ENCODE assay signal across 10 mouse cellular contexts in the genomic region with DNA sequence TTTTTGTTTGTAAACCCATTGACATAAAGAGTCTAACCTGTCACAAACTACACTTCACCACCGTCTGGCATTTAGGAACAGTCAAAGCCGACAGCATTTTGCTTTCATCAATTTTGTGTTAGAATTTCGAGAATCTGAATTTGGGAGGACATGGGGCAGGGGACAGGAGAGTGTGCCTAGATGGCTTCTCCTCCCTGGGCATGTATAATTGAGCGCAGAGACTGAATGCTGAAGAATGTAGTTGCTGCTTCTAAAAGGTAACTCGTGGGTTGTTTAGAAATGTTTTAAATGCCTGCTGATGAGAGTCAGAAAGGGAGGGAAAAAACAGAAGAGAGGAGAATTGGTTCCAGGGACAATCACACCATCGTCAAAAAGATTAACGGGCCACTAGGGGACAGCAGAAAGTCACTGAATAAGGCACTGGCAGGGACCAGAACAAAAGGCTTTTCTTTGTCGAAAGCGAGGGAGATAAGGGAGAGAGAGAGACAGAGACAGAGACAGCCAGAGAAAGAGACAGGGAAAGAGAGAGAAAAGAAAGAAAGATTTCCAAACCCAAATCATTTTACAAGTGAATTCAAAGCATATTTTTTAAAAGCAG.
DNase-seq lines count a peak whose midpoint lies in the region; ATAC-seq and TF ChIP-seq lines count a peak whose summit lies in the region.
"Had no signal": no experiment of that assay in that cellular context is flagged by ENCODE, and none has a peak within 500 bp of the region (broad histone marks: within the 10 kb centered on the region; RNA-seq: fewer than 3 reads in every experiment).

No protein-coding gene starts in this region.

- peaks cover 12% of the 10 kb centered on the region for H3K4me1 ChIP-seq in forebrain, embryonic 12.5 days
- peaks cover 16% of the 10 kb centered on the region for H3K4me1 ChIP-seq in intestine, embryonic 16.5 days (ENCODE audit: control insufficient read depth, insufficient read depth, low read length)
- H3K4me1 ChIP-seq in neural tube, embryonic 14.5 days (ENCODE audit: control insufficient read depth, insufficient read depth, low read length), result 0 out of 2 replicates have a peak, but pooled peaks cover 3% of the 10 kb centered on the region

- intact Hi-C loops in gastrocnemius, adult 2 months (cut with DNase I), result loop anchor here (10.0 kb wide), 2 partner anchors 340 to 590 kb away; no protein-coding TSS in a partner anchor
- intact Hi-C loops in gastrocnemius, postnatal 36 days (cut with DNase I), result no loop called here
- intact Hi-C loops in left cerebral cortex, postnatal 14 days (cut with DNase I), result loop anchor here (5.0 to 10.0 kb wide), 2 partner anchors 342 to 660 kb away; no protein-coding TSS in a partner anchor

- peak; percentile 66 for TF ChIP-seq CTCF in gastrocnemius, adult 2 months (IDR thresholded peaks at IDR 0.05)

- DNase-seq in gastrocnemius, adult 2 months, result no peak
- DNase-seq in gastrocnemius, postnatal 36 days, result no peak
- DNase-seq in adrenal gland, adult (ENCODE audit: inconsistent age in 2 of 2, low spot score in 1 of 2), result peak; percentile 53 to 85
- DNase-seq in left cerebral cortex, postnatal 14 days (ENCODE audit: low spot score in 2 of 2), result peak; percentile 39 to 55

- peak; percentile 71; the same call in 1 of the 2 replicates for ATAC-seq in forebrain, embryonic 12.5 days (ENCODE audit: low FRiP score)
- ATAC-seq in intestine, embryonic 16.5 days, result peak; percentile 62
- peak; percentile 65; the same call in 1 of the 2 replicates for ATAC-seq in neural tube, embryonic 14.5 days (ENCODE audit: low read depth)
- ATAC-seq in inflammation-experienced regulatory T-cells, adult 6 months, result no peak

- H3K36me3 ChIP-seq in forebrain, embryonic 12.5 days (replicated peaks), result no peaks in the 10 kb centered on the region
- no peaks in the 10 kb centered on the region for H3K36me3 ChIP-seq in intestine, embryonic 16.5 days (ENCODE audit: control insufficient read depth, insufficient read depth, low read length)
- no peaks in the 10 kb centered on the region for H3K36me3 ChIP-seq in neural tube, embryonic 14.5 days (ENCODE audit: control insufficient read depth, insufficient read depth, low read length)
- H3K36me3 ChIP-seq: G1E; heart, embryonic 15.5 days had no signal

- H3K9me3 ChIP-seq in forebrain, embryonic 12.5 days, result no peaks in the 10 kb centered on the region
- H3K9me3 ChIP-seq in intestine, embryonic 16.5 days (ENCODE audit: control insufficient read depth, low read length), result no peaks in the 10 kb centered on the region
- H3K9me3 ChIP-seq in neural tube, embryonic 14.5 days (ENCODE audit: control insufficient read depth, low read length), result no peaks in the 10 kb centered on the region
- H3K9me3 ChIP-seq: G1E; heart, embryonic 15.5 days had no signal

- WGBS in forebrain, embryonic 12.5 days, result 6% methylated on average over 9 of the region's 9 CpGs
- 15% methylated on average over 9 of the region's 9 CpGs for WGBS in intestine, embryonic 16.5 days
- 6% methylated on average over 9 of the region's 9 CpGs for WGBS in neural tube, embryonic 14.5 days

- no peak overlapping the region for H3K4me3 ChIP-seq in gastrocnemius, adult 2 months
- no peak overlapping the region for H3K4me3 ChIP-seq in forebrain, embryonic 12.5 days (replicated peaks)
- H3K4me3 ChIP-seq in intestine, embryonic 16.5 days (ENCODE audit: low read length), result no peak overlapping the region
- H3K4me3 ChIP-seq in neural tube, embryonic 14.5 days (ENCODE audit: low read depth, low read length), result no peak overlapping the region
- H3K4me3 ChIP-seq: heart, embryonic 15.5 days had no signal

- H3K27ac ChIP-seq in gastrocnemius, adult 2 months, result no peak overlapping the region
- peak overlapping the region; percentile 60; the same call in 1 of the 2 replicates for H3K27ac ChIP-seq in forebrain, embryonic 12.5 days
- H3K27ac ChIP-seq in intestine, embryonic 16.5 days (ENCODE audit: low read length), result peak overlapping the region; percentile 3; the same call in 1 of the 2 replicates
- no peak overlapping the region for H3K27ac ChIP-seq in neural tube, embryonic 14.5 days (ENCODE audit: low read depth, low read length)
- H3K27ac ChIP-seq: heart, embryonic 15.5 days had no signal

- H3K27me3 ChIP-seq in forebrain, embryonic 12.5 days, result peaks cover 4% of the 10 kb centered on the region; the same call in 1 of the 2 replicates
- no peaks in the 10 kb centered on the region for H3K27me3 ChIP-seq in intestine, embryonic 16.5 days (replicated peaks; ENCODE audit: control insufficient read depth, insufficient read depth, low read length)
- H3K27me3 ChIP-seq in neural tube, embryonic 14.5 days (ENCODE audit: control insufficient read depth, insufficient read depth, low read length), result no peaks in the 10 kb centered on the region
- H3K27me3 ChIP-seq: heart, embryonic 15.5 days had no signal

- H3K9ac ChIP-seq in forebrain, embryonic 12.5 days, result no peak overlapping the region
- 0 out of 2 replicates have a peak overlapping the region, but pooled peaks have one; percentile 1 for H3K9ac ChIP-seq in intestine, embryonic 16.5 days (ENCODE audit: low read depth, low read length)
- H3K9ac ChIP-seq in neural tube, embryonic 14.5 days (replicated peaks; ENCODE audit: low read depth, low read length), result no peak overlapping the region
- H3K9ac ChIP-seq: heart, embryonic 15.5 days had no signal

- peak overlapping the region; percentile 22; the same call in 1 of the 2 replicates for H3K4me2 ChIP-seq in forebrain, embryonic 12.5 days
- no peak overlapping the region for H3K4me2 ChIP-seq in intestine, embryonic 16.5 days (ENCODE audit: low read depth, low read length)
- H3K4me2 ChIP-seq in neural tube, embryonic 14.5 days (ENCODE audit: low read depth, low read length), result no peak overlapping the region
- H3K4me2 ChIP-seq: heart, embryonic 15.5 days had no signal

Comparison
In these comparisons a context has a peak if more than half of its experiments do, and no peak if none do; other contexts are left out.
1. DNase-seq: peak in adrenal gland, adult (2 of 2) and left cerebral cortex, postnatal 14 days (2 of 2); none in gastrocnemius, adult 2 months (single experiment) and gastrocnemius, postnatal 36 days (0 of 2).
2. H3K27ac ChIP-seq: peak in forebrain, embryonic 12.5 days (single experiment) and intestine, embryonic 16.5 days (single experiment); none in gastrocnemius, adult 2 months (single experiment) and neural tube, embryonic 14.5 days (single experiment).